Mouse (Mus musculus): Measurements from ENCODE around the gene Klc1. TPM values are rescaled to one million over a fixed set of nuclear protein-coding genes. Genes with fewer than 3 reads are reported as not detected.

Klc1 gene
- total RNA-seq, 1 experiment = 47.9 TPM

DNA sequence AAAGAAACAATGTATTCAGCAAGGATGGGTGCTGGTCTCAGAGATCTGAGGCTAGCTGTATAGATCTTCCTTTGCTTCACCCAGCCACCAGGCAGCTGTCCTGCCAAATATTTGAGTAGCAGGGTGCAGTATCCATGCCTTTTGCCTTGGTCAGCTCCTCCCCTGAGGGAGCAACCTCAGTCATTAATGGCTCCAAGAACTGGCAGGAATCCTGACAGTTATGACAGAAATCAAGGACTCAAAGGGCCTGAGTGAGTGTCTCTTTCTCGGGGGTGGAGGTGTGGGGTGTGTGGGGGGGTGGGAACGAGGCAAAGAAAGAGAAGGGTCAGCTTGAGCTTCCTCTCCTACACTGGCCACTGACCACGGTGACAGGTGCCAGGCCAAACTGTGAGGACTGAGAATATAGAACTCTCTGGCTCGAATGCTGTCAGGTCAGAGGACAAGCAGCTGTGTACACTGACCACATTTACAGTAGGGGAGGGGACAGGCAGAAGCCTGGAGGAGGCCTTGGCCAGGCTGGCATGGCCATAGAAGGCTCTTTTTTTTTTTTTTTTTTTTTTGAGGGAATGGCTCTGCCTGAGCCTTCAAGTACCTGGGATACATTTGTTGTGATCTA is 2.5 kb upstream of the Klc1 start:
- DNase-seq (ENCODE audit: low read depth, low spot score) = no peak
- Histone ChIP-seq H3K4me1 (ENCODE audit: control insufficient read depth in 2 of 2, insufficient read depth in 2 of 2, low read length in 2 of 2, poor library complexity in 1 of 2) (peaks cover 0 to 12% of the 10 kb centered on the region in 2 experiments; a peak in 2 of 4 replicates), H3K4me3 (ENCODE audit: insufficient read depth in 1 of 2, low read depth in 1 of 2, low read length in 2 of 2, poor library complexity in 1 of 2, severe bottlenecking in 1 of 2) (no peak overlapping the region), H3K9ac (ENCODE audit: insufficient read depth, low read depth, low read length, poor library complexity, severe bottlenecking) (no peak overlapping the region), H3K9me3 (ENCODE audit: control insufficient read depth, insufficient read depth, low read depth, low read length) (no peaks in the 10 kb centered on the region), H3K36me3 (ENCODE audit: control insufficient read depth, insufficient read depth, low read length, poor library complexity, severe bottlenecking) (no peaks in the 10 kb centered on the region), H3K27ac (ENCODE audit: insufficient read depth, low read depth, low read length, poor library complexity, severe bottlenecking) (no peak overlapping the region)
- in situ Hi-C loops (cut with MboI; ENCODE audit: low sequenced_read_pairs in 2 of 2, unreplicated experiment in 2 of 2) = no loop called here
- TF ChIP-seq ZC3H11A (IDR thresholded peaks at IDR 0.05; ENCODE audit: borderline replicate concordance, low read depth, low read length) (no peak), MAFK (IDR thresholded peaks at IDR 0.05; ENCODE audit: insufficient read depth, low read depth, low read length) (no peak), ZNF384 (IDR thresholded peaks at IDR 0.05; ENCODE audit: low read depth, low read length) (no peak), HCFC1 (IDR thresholded peaks at IDR 0.05; ENCODE audit: borderline replicate concordance, insufficient read depth, low read length) (no peak), CHD2 (IDR thresholded peaks at IDR 0.05; ENCODE audit: low read depth, low read length) (no peak)

DNA sequence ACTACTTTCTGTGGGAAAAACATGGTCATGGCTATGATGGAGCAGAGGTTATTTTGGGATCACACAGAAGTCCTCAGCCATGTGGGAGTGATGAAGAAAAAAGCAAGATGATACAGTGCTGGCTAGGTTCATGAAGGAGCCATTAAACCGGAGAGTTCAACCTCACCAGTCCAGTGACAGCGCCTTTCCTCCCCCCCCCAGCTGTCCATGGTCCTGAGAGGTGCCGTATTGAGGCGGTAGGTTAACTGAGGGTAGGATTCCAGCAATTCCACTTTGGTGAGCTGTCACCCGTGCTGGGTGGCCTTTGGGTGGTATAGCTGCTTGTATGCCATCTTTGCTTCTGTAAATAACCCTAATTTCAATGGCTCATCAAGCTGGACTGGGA is 2.0 kb upstream of the Klc1 start:
- Histone ChIP-seq H3K9me3 (ENCODE audit: control insufficient read depth, insufficient read depth, low read depth, low read length) (no peaks in the 10 kb centered on the region), H3K27ac (ENCODE audit: insufficient read depth, low read depth, low read length, poor library complexity, severe bottlenecking) (no peak overlapping the region), H3K4me3 (ENCODE audit: insufficient read depth in 1 of 2, low read depth in 1 of 2, low read length in 2 of 2, poor library complexity in 1 of 2, severe bottlenecking in 1 of 2) (no peak overlapping the region), H3K9ac (ENCODE audit: insufficient read depth, low read depth, low read length, poor library complexity, severe bottlenecking) (no peak overlapping the region), H3K36me3 (ENCODE audit: control insufficient read depth, insufficient read depth, low read length, poor library complexity, severe bottlenecking) (no peaks in the 10 kb centered on the region), H3K4me1 (ENCODE audit: control insufficient read depth in 2 of 2, insufficient read depth in 2 of 2, low read length in 2 of 2, poor library complexity in 1 of 2) (peaks cover 0 to 14% of the 10 kb centered on the region in 2 experiments; a peak in 2 of 4 replicates)
- in situ Hi-C loops (cut with MboI; ENCODE audit: low sequenced_read_pairs in 2 of 2, unreplicated experiment in 2 of 2) = no loop called here
- no peak for TF ChIP-seq MAFK (IDR thresholded peaks at IDR 0.05; ENCODE audit: insufficient read depth, low read depth, low read length)
- no peak for TF ChIP-seq HCFC1 (IDR thresholded peaks at IDR 0.05; ENCODE audit: borderline replicate concordance, insufficient read depth, low read length)
- TF ChIP-seq ZC3H11A (IDR thresholded peaks at IDR 0.05; ENCODE audit: borderline replicate concordance, low read depth, low read length) = no peak
- TF ChIP-seq CHD2 (IDR thresholded peaks at IDR 0.05; ENCODE audit: low read depth, low read length) = no peak
- TF ChIP-seq ZNF384 (IDR thresholded peaks at IDR 0.05; ENCODE audit: low read depth, low read length) = no peak
- no peak for DNase-seq (ENCODE audit: low read depth, low spot score)

DNA sequence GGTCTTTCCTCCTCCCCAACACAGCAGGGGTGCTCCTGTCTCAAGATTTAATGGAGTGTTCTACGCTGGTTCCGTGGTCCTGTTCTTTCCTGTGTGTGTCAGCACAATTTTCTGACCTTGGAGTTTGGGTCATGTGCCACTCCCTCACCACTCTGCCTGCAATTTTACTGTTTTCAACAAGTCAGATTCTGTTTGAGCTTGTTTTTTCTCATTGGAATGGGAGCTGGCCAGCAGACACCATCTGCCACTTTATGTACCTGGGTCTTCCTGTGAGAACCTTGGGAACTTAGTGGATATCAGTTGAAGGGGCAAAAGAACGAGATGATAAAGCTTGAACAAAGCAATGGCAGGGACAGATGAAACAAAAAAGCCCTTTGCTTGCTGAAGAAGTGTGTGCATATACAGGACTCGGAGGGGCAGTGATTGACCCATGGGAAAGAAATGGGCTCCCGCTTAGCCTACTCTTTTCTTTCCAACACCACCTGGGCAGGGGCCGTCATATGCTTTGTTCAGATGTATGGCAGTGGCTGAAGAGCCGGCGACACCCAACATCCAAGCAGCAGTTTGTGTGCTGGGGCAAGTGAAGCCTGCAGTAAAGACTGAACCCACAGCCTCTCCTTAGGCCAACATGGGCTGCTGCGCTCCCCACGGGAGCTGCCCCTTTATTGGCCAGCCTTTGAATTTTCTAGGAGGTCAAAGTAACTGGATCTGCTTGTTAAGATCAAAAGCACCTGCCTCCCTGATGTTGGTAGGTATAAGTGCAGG is 906 bp upstream of the Klc1 start:
- no peak overlapping the region for H3K27ac ChIP-seq (ENCODE audit: insufficient read depth, low read depth, low read length, poor library complexity, severe bottlenecking)
- no peaks in the 10 kb centered on the region for H3K9me3 ChIP-seq (ENCODE audit: control insufficient read depth, insufficient read depth, low read depth, low read length)
- TF ChIP-seq MAFK (IDR thresholded peaks at IDR 0.05; ENCODE audit: insufficient read depth, low read depth, low read length) = 0 out of 2 replicates have a peak, but pooled peaks have one; percentile 10
- TF ChIP-seq HCFC1 (IDR thresholded peaks at IDR 0.05; ENCODE audit: borderline replicate concordance, insufficient read depth, low read length) = no peak
- peak overlapping the region; percentile 86 to 99 for H3K4me3 ChIP-seq (ENCODE audit: insufficient read depth in 1 of 2, low read depth in 1 of 2, low read length in 2 of 2, poor library complexity in 1 of 2, severe bottlenecking in 1 of 2)
- DNase-seq (ENCODE audit: low read depth, low spot score) = no peak
- in situ Hi-C loops (cut with MboI; ENCODE audit: low sequenced_read_pairs in 2 of 2, unreplicated experiment in 2 of 2) = no loop called here
- H3K4me1 ChIP-seq (ENCODE audit: control insufficient read depth in 2 of 2, insufficient read depth in 2 of 2, low read length in 2 of 2, poor library complexity in 1 of 2) = peaks cover 0 to 18% of the 10 kb centered on the region in 2 experiments; a peak in 2 of 4 replicates
- H3K9ac ChIP-seq (ENCODE audit: insufficient read depth, low read depth, low read length, poor library complexity, severe bottlenecking) = peak overlapping the region; percentile 74; the same call in 1 of the 2 replicates
- no peaks in the 10 kb centered on the region; the same call in 1 of the 2 replicates for H3K36me3 ChIP-seq (ENCODE audit: control insufficient read depth, insufficient read depth, low read length, poor library complexity, severe bottlenecking)

DNA sequence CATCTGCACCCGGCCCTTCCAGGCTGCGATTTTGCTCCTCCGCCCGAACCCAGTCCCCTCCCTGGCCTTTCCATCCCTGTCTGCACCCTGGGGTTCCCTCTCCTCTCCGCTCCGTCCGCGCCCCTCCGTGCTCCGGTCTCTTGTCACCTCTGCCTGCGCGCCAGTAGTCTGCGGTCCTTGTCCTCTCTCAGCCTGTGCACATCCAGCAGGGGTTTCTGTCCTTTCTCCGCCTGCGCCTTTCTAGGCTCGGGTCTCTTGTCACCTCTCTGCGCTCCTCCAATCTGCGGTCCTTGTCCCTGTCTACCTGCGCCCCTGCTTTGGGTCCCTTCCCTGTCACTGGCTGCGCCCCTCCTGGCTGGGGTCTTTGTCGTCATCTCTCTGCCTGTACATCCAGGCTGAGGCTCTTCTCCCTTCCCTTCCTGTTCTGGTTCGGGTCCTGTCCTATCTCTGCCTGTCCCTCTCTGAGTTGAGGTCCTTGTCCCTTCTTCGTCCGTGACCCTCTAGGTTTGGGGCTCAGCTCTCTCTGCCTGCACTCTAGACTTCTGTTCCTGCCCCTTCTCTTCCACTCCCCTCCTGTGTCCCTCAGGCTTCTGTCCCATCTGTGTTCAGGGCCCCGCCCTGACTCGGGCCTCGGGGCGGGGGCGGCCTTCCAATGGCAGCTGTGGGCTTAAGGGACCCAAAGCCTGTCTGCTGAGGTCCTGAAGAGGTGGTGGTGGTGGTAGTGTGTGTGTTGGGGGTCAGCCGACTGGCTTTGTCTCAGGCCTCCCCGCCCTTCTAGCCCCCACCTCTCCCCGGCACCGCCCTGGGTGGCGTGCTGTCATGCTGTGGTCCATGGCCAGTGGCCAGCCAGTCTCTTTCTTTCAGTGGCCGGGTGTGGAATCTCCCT is 770 bp downstream of the Klc1 start:
- TF ChIP-seq CHD2 (IDR thresholded peaks at IDR 0.05; ENCODE audit: low read depth, low read length) (no peak), ZC3H11A (IDR thresholded peaks at IDR 0.05; ENCODE audit: borderline replicate concordance, low read depth, low read length) (no peak), MAFK (IDR thresholded peaks at IDR 0.05; ENCODE audit: insufficient read depth, low read depth, low read length) (no peak), ZNF384 (IDR thresholded peaks at IDR 0.05; ENCODE audit: low read depth, low read length) (no peak), HCFC1 (IDR thresholded peaks at IDR 0.05; ENCODE audit: borderline replicate concordance, insufficient read depth, low read length) (no peak)
- DNase-seq (ENCODE audit: low read depth, low spot score) = no peak
- in situ Hi-C loops (cut with MboI; ENCODE audit: low sequenced_read_pairs in 2 of 2, unreplicated experiment in 2 of 2) = no loop called here
- Histone ChIP-seq H3K4me1 (ENCODE audit: control insufficient read depth in 2 of 2, insufficient read depth in 2 of 2, low read length in 2 of 2, poor library complexity in 1 of 2) (peaks cover 0 to 22% of the 10 kb centered on the region in 2 experiments; a peak in 2 of 4 replicates), H3K4me3 (ENCODE audit: insufficient read depth in 1 of 2, low read depth in 1 of 2, low read length in 2 of 2, poor library complexity in 1 of 2, severe bottlenecking in 1 of 2) (peak overlapping the region; percentile 86 to 99), H3K27ac (ENCODE audit: insufficient read depth, low read depth, low read length, poor library complexity, severe bottlenecking) (no peak overlapping the region), H3K9me3 (ENCODE audit: control insufficient read depth, insufficient read depth, low read depth, low read length) (no peaks in the 10 kb centered on the region), H3K36me3 (ENCODE audit: control insufficient read depth, insufficient read depth, low read length, poor library complexity, severe bottlenecking) (peaks cover 5% of the 10 kb centered on the region; the same call in 1 of the 2 replicates), H3K9ac (ENCODE audit: insufficient read depth, low read depth, low read length, poor library complexity, severe bottlenecking) (peak overlapping the region; percentile 87)
